Mouse (Mus musculus) limb, embryonic 14.5 days (tissue): Measurements from ENCODE around the gene Zfp488. TPM values are rescaled to one million over a fixed set of nuclear protein-coding genes. Genes with fewer than 3 reads are reported as not detected.
A peak's percentile ranks its signal among the peaks of the same experiment; 100 is the strongest.

Experiments
- ATAC-seq: fragments of 200-750 bp; cut with Nextera tagmentation; 2 replicates; pipeline ENCODE4 v1.8.0; 2017; ENCODE audit warnings: low read depth, moderate number of reproducible peaks, moderate TSS enrichment; ENCODE audit not compliant: low FRiP score
- DNase-seq: peaks from one replicate; pipeline ENCODE4 v3.0.0-alpha.2; 2015; ENCODE audit warnings: low spot score
- H3K27ac ChIP-seq: fragments of 300-500 bp; sonication (generic); replicated peaks from 2 replicates; pipeline ENCODE4 v1.5.1; 2014; ENCODE audit warnings: low read depth, mild to moderate bottlenecking, low read length, moderate library complexity, mixed read lengths
- H3K27me3 ChIP-seq: fragments of 300-500 bp; sonication (generic); 2 replicates; pipeline ENCODE4 v1.6.1; 2014; ENCODE audit warnings: low read length, mixed read lengths; ENCODE audit not compliant: control insufficient read depth, insufficient read depth
- H3K36me3 ChIP-seq: fragments of 300-500 bp; sonication (generic); 2 replicates; pipeline ENCODE4 v1.6.1; 2014; ENCODE audit warnings: mild to moderate bottlenecking, low read length, moderate library complexity, mixed read lengths; ENCODE audit not compliant: control insufficient read depth, insufficient read depth
- H3K4me1 ChIP-seq: fragments of 300-500 bp; sonication (generic); 2 replicates; pipeline ENCODE4 v1.6.1; 2014; ENCODE audit warnings: antibody characterized with exemption, low read length, mixed read lengths; ENCODE audit not compliant: control insufficient read depth, insufficient read depth
- H3K4me2 ChIP-seq: fragments of 300-500 bp; sonication (generic); replicated peaks from 2 replicates; pipeline ENCODE4 v1.6.1; 2014; ENCODE audit warnings: low read depth, mild to moderate bottlenecking, low read length, moderate library complexity; ENCODE audit not compliant: severe bottlenecking
- H3K4me3 ChIP-seq: fragments of 300-500 bp; sonication (generic); replicated peaks from 2 replicates; pipeline ENCODE4 v1.5.1; 2014; ENCODE audit warnings: low read length
- H3K9ac ChIP-seq: fragments of 300-500 bp; sonication (generic); 2 replicates; pipeline ENCODE4 v1.6.1; 2014; ENCODE audit warnings: mild to moderate bottlenecking, low read depth, low read length, moderate library complexity; ENCODE audit not compliant: severe bottlenecking
- H3K9me3 ChIP-seq: fragments of 300-500 bp; sonication (generic); 2 replicates; pipeline ENCODE4 v1.6.1; 2016; ENCODE audit warnings: low read length; ENCODE audit not compliant: control insufficient read depth
- POLR2A ChIP-seq: fragments of 200-500 bp; IDR thresholded peaks from 2 replicates; pipeline ENCODE4 v1.8.0; 2012; ENCODE audit warnings: inconsistent platforms, mild to moderate bottlenecking, moderate library complexity, borderline replicate concordance; ENCODE audit not compliant: insufficient read depth, insufficient read length; ENCODE audit errors: extremely low read depth
- WGBS: fragments of 180-500 bp; shearing (Covaris S2); extraction: QIAGEN DNeasy Blood & Tissue Kit; methylation state at CpG from one replicate; pipeline ENCODE4 v1.1.7; 2014; 5-methylcytosine and 5-hydroxymethylcytosine counted together
- polyA plus RNA-seq, 2 experiments: library from polyadenylated mRNA; depleted of rRNA in 1 of 2; stranded (reverse) in 1 of 2; unstranded in 1 of 2; fragments of >200 nt; fragmentation: Nextera tagmentation in 1 of 2; extraction: Ambion mirVana in 1 of 2; gene quantifications; 2 replicates each; pipeline versions ENCODE4 v1.2.1 to v1.2.3; 2012 to 2014

The Zfp488 gene
- polyA plus RNA-seq, 2 experiments: 0.21 to 0.65 TPM

- no peak overlapping the region for H3K4me3 ChIP-seq
- H3K9me3 ChIP-seq: no peaks in the 10 kb centered on the region
- H3K27ac ChIP-seq: no peak overlapping the region
- no peak overlapping the region for H3K4me2 ChIP-seq
- 38% methylated on average over 5 of the region's 5 CpGs for whole genome bisulfite sequencing
- H3K36me3 ChIP-seq: peaks cover 44% of the 10 kb centered on the region
- H3K27me3 ChIP-seq: peaks cover 6% of the 10 kb centered on the region; the same call in 1 of the 2 replicates
- no peak for TF ChIP-seq POLR2A
- no peaks in the 10 kb centered on the region for H3K4me1 ChIP-seq
- peak; percentile 59 for DNase-seq
- no peak overlapping the region for H3K9ac ChIP-seq
- ATAC-seq: no peak
Measured at GRCm38 (mm10) chr14:33933778-33934317, 44.7 kb downstream of the Zfp488 start.

GRCm38 (mm10) chr14:33932935-33933703 is 45.4 kb downstream of the Zfp488 start:
- no peak for TF ChIP-seq POLR2A
- Histone ChIP-seq H3K9ac (no peak overlapping the region), H3K36me3 (peaks cover 44% of the 10 kb centered on the region), H3K4me3 (no peak overlapping the region), H3K4me1 (no peaks in the 10 kb centered on the region), H3K27ac (no peak overlapping the region), H3K4me2 (no peak overlapping the region), H3K9me3 (no peaks in the 10 kb centered on the region), H3K27me3 (peaks cover 6% of the 10 kb centered on the region; the same call in 1 of the 2 replicates)
- no peak for ATAC-seq
- WGBS: 49% methylated on average over 10 of the region's 10 CpGs
- peak; percentile 58 for DNase-seq

- no peak overlapping the region for H3K4me2 ChIP-seq
- ATAC-seq: no peak
Measured at GRCm38 (mm10) chr14:33931853-33932252, 46.7 kb downstream of the Zfp488 start.

GRCm38 (mm10) chr14:33923168-33924070 is 55.1 kb downstream of the Zfp488 start, which contains the start of gene Gdf10:
Gene Gdf10 (plus strand): TSS chr14:33923587.
- 0% methylated on average over 39 of the region's 85 CpGs for WGBS
- DNase-seq (peak; percentile 38), ATAC-seq (peak; percentile 76)
- peak within 1 kb of the TSS; percentile 85 for H3K4me2 ChIP-seq
- H3K4me1 ChIP-seq: peaks cover 56% of the 10 kb centered on the region
- H3K27me3 ChIP-seq: peaks cover 9% of the 10 kb centered on the region; the same call in 1 of the 2 replicates
- H3K27ac ChIP-seq: peak within 1 kb of the TSS; percentile 59
- no peaks in the 10 kb centered on the region for H3K36me3 ChIP-seq
- H3K4me3 ChIP-seq: peak within 1 kb of the TSS; percentile 51
- no peaks in the 10 kb centered on the region for H3K9me3 ChIP-seq
- peak within 1 kb of the TSS; percentile 74 for H3K9ac ChIP-seq
- no peak for TF ChIP-seq POLR2A

More at GRCm38 (mm10) chr14:33931853-33932252, 46.7 kb downstream of the Zfp488 start:
- H3K9me3 ChIP-seq: no peaks in the 10 kb centered on the region
- no peak overlapping the region for H3K9ac ChIP-seq
- no peak for DNase-seq
- H3K4me3 ChIP-seq: no peak overlapping the region
- H3K27me3 ChIP-seq: peaks cover 6% of the 10 kb centered on the region; the same call in 1 of the 2 replicates
- H3K36me3 ChIP-seq: peaks cover 44% of the 10 kb centered on the region
- 45% methylated on average over 17 of the region's 17 CpGs for WGBS
- TF ChIP-seq POLR2A: no peak
- no peak overlapping the region for H3K27ac ChIP-seq
- 0 out of 2 replicates have a peak, but pooled peaks cover 5% of the 10 kb centered on the region for H3K4me1 ChIP-seq

GRCm38 (mm10) chr14:33922771-33923167 is 55.8 kb downstream of the Zfp488 start:
- Histone ChIP-seq H3K4me3 (peak overlapping the region; percentile 51), H3K9me3 (no peaks in the 10 kb centered on the region), H3K36me3 (no peaks in the 10 kb centered on the region), H3K4me1 (peaks cover 60% of the 10 kb centered on the region), H3K4me2 (peak overlapping the region; percentile 85), H3K27me3 (peaks cover 9% of the 10 kb centered on the region; the same call in 1 of the 2 replicates), H3K27ac (peak overlapping the region; percentile 59; the same call in 1 of the 2 replicates), H3K9ac (peak overlapping the region; percentile 74)
- DNase-seq (no peak), ATAC-seq (no peak)
- no peak for TF ChIP-seq POLR2A
- WGBS: 6% methylated on average over 8 of the region's 8 CpGs
